Mouse (Mus musculus) stomach, embryonic 15.5 days (tissue): ENCODE measurements around the gene Grap. TPM values are rescaled to one million over a fixed set of nuclear protein-coding genes. Genes with fewer than 3 reads are reported as not detected.

Experiments
- ATAC-seq: fragments of 200-750 bp; cut with Nextera tagmentation; 2 replicates; pipeline ENCODE4 v1.8.0; 2017; ENCODE audit warnings: low read depth, moderate number of reproducible peaks, moderate TSS enrichment; ENCODE audit not compliant: insufficient read depth, low FRiP score
- H3K27ac ChIP-seq: fragments of 300-500 bp; sonication (generic); 2 replicates; pipeline ENCODE4 v1.5.1; 2015; ENCODE audit warnings: mild to moderate bottlenecking, inconsistent platforms
- H3K27me3 ChIP-seq: fragments of 300-500 bp; sonication (generic); replicated peaks from 2 replicates; pipeline ENCODE4 v1.6.1; 2015; ENCODE audit warnings: inconsistent platforms
- H3K36me3 ChIP-seq: fragments of 300-500 bp; sonication (generic); 2 replicates; pipeline ENCODE4 v1.6.1; 2015; ENCODE audit warnings: inconsistent platforms
- H3K4me1 ChIP-seq: fragments of 300-500 bp; sonication (generic); 2 replicates; pipeline ENCODE4 v1.6.1; 2015; ENCODE audit warnings: inconsistent platforms
- H3K4me2 ChIP-seq: fragments of 300-500 bp; sonication (generic); 2 replicates; pipeline ENCODE4 v1.6.1; 2015; ENCODE audit warnings: mild to moderate bottlenecking, inconsistent platforms
- H3K4me3 ChIP-seq: fragments of 300-500 bp; sonication (generic); replicated peaks from 2 replicates; pipeline ENCODE4 v1.5.1; 2015; ENCODE audit warnings: inconsistent platforms
- H3K9ac ChIP-seq: fragments of 300-500 bp; sonication (generic); 2 replicates; pipeline ENCODE4 v1.6.1; 2015; ENCODE audit warnings: inconsistent platforms
- H3K9me3 ChIP-seq: fragments of 300-500 bp; sonication (generic); 2 replicates; pipeline ENCODE4 v1.6.1; 2016; ENCODE audit warnings: inconsistent platforms
- WGBS: fragments of 180-500 bp; shearing (Covaris S2); methylation state at CpG from one replicate; pipeline ENCODE4 v1.1.7; 2015; 5-methylcytosine and 5-hydroxymethylcytosine counted together
- polyA plus RNA-seq: library from polyadenylated mRNA; unstranded; fragments of >200 nt; fragmentation: Nextera tagmentation; extraction: Ambion mirVana; gene quantifications from 2 replicates; pipeline ENCODE4 v1.2.1, GENCODE M21; 2015

Gene Grap
- polyA plus RNA-seq, 1 experiment from 2014 or later, result 8.8 TPM

- Histone ChIP-seq H3K9ac (no peak overlapping the region), H3K4me3 (no peak overlapping the region), H3K9me3 (no peaks in the 10 kb centered on the region), H3K4me2 (no peak overlapping the region), H3K4me1 (peaks cover 9% of the 10 kb centered on the region; the same call in 1 of the 2 replicates), H3K36me3 (no peaks in the 10 kb centered on the region), H3K27ac (no peak overlapping the region), H3K27me3 (no peaks in the 10 kb centered on the region)
- ATAC-seq, result no peak
- 81% methylated on average over 7 of the region's 7 CpGs for whole genome bisulfite sequencing
These were observed 11.0 kb upstream of the Grap start for GRCm38 (mm10) chr11:61642106-61642505.

DNA sequence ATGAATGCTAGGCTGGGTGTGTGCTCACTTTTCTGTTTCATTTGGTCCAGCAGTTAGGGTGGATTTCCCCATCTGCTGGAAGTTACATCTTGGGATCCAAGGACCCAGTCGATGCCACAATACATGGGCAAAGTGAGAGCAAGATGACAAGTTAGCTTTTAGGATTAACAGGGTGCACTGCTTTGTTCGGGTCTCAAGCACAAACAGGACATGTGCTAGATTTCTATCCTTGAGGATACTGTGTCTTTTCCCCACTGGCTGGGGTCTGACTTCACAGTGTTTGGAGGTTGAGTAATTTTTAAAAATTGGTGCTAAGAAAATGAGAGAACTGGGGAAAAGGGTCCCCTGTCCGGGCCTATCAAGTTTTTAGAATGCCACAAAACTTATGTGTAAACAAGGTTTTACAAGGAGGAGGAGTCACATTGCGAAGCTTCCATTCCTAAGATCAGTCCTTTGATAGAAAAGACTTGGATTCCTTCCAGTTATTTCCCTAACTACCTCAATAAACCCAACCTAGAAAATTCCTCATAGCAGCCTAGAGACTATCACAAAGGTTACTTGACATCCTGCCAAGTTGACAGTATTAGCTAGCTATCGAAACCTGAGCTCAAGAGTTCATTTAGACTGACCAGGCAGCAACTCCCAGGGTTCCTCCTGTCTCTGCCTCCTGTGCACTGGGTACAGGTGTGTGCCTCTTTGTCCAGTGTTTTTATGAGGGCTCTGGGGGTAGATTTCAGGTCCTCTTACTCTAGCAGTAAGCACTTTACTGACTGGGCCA is 9.7 kb upstream of the Grap start:
- Histone ChIP-seq H3K4me3 (no peak overlapping the region), H3K27me3 (no peaks in the 10 kb centered on the region), H3K4me2 (no peak overlapping the region), H3K9ac (no peak overlapping the region), H3K9me3 (no peaks in the 10 kb centered on the region), H3K4me1 (peaks cover 9% of the 10 kb centered on the region; the same call in 1 of the 2 replicates), H3K36me3 (no peaks in the 10 kb centered on the region), H3K27ac (no peak overlapping the region)
- ATAC-seq, result no peak
- WGBS, result 68% methylated on average over 5 of the region's 5 CpGs

GRCm38 (mm10) chr11:61644576-61645326 is 8.3 kb upstream of the Grap start:
- H3K4me1 ChIP-seq, result peaks cover 9% of the 10 kb centered on the region; the same call in 1 of the 2 replicates
- no peak overlapping the region for H3K4me3 ChIP-seq
- H3K9me3 ChIP-seq, result no peaks in the 10 kb centered on the region
- 51% methylated on average over 11 of the region's 11 CpGs for WGBS
- H3K27ac ChIP-seq, result peak overlapping the region; percentile 65
- ATAC-seq, result peak; percentile 57; the same call in 1 of the 2 replicates
- no peaks in the 10 kb centered on the region for H3K36me3 ChIP-seq
- H3K4me2 ChIP-seq, result no peak overlapping the region
- no peak overlapping the region for H3K9ac ChIP-seq
- H3K27me3 ChIP-seq, result no peaks in the 10 kb centered on the region

DNA sequence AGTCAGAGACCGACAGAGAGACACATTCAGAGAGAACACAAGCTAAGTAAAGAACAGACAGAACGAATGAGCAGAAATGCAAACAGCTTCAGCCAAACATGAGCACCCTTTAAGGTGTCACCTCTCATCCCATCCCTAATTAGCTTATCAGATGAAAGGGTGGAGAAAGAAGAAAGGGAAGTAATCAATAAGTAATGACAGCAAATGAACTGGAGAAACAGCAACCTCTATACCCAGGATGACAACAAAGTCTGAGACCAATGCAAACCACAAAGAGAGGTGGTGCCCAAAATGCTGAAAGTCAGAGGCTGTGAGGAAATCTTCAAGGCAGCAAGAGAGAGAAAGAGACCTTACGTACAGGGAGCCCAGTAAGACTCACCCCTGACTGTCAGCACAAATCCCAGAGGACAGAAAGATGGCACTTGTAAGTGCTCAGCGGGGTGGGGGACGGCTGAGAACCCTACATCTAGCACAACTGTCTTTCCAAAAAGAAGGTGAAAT is 7.7 kb upstream of the Grap start:
- Histone ChIP-seq H3K4me1 (peaks cover 9% of the 10 kb centered on the region; the same call in 1 of the 2 replicates), H3K9me3 (no peaks in the 10 kb centered on the region), H3K4me2 (no peak overlapping the region), H3K9ac (no peak overlapping the region), H3K4me3 (no peak overlapping the region), H3K27ac (0 out of 2 replicates have a peak overlapping the region, but pooled peaks have one; percentile 65), H3K27me3 (no peaks in the 10 kb centered on the region), H3K36me3 (no peaks in the 10 kb centered on the region)
- 65% methylated on average over 5 of the region's 5 CpGs for WGBS
- ATAC-seq, result no peak

- peaks cover 9% of the 10 kb centered on the region; the same call in 1 of the 2 replicates for H3K4me1 ChIP-seq
- no peaks in the 10 kb centered on the region for H3K36me3 ChIP-seq
- H3K4me3 ChIP-seq, result no peak overlapping the region
- WGBS, result 41% methylated on average over 2 of the region's 2 CpGs
- no peak for ATAC-seq
- no peaks in the 10 kb centered on the region for H3K9me3 ChIP-seq
- no peak overlapping the region for H3K9ac ChIP-seq
- H3K27me3 ChIP-seq, result no peaks in the 10 kb centered on the region
- H3K27ac ChIP-seq, result no peak overlapping the region
- H3K4me2 ChIP-seq, result no peak overlapping the region
These were observed 6.5 kb upstream of the Grap start for GRCm38 (mm10) chr11:61646499-61647039.

DNA sequence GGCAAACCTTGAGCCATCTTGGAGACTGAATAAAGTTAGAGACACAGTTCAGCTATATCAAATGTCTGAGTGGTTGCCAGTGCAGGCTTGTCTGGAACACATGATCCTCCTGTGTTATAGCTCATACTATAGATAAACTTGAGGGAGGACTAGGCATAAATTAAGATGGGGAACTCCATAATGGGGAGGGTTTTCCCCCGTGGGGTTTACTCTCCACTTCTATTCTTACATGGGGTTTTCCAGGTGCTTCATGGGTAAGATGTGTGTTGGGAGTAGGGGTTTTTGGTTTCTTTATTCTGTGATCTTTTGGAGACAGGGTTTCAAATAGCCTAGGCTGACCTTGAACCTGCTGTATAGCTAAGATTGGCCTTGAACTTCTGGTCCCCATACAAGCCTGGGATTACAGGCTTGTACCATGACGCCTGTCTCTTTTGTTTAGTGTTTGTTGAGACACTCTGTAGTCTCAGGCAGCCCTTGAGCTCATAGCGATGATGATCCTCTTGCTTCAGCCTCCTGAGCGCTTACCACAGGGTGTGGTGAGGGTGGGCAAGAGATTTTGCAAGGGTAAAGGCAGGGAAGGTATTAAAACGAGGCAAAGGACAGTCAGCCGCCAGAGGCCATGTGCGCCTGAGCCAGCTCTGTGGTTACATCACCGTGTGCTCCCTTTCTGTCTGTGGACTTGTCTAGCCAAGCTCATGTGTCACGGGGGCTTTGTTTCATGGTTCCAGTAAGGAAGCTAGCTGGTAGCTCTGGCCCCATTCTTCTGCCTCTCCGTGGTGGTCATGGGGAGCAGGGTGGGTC is 5.8 kb upstream of the Grap start:
- no peak overlapping the region for H3K27ac ChIP-seq
- no peaks in the 10 kb centered on the region for H3K9me3 ChIP-seq
- no peak for ATAC-seq
- H3K4me2 ChIP-seq, result no peak overlapping the region
- H3K4me3 ChIP-seq, result no peak overlapping the region
- no peaks in the 10 kb centered on the region for H3K27me3 ChIP-seq
- H3K4me1 ChIP-seq, result peaks cover 9% of the 10 kb centered on the region; the same call in 1 of the 2 replicates
- H3K9ac ChIP-seq, result no peak overlapping the region
- no peaks in the 10 kb centered on the region for H3K36me3 ChIP-seq
- 71% methylated on average over 10 of the region's 10 CpGs for WGBS

- Histone ChIP-seq H3K27ac (no peak overlapping the region), H3K4me2 (no peak overlapping the region), H3K4me3 (no peak overlapping the region), H3K36me3 (no peaks in the 10 kb centered on the region), H3K9me3 (no peaks in the 10 kb centered on the region), H3K9ac (no peak overlapping the region), H3K4me1 (peaks cover 9% of the 10 kb centered on the region; the same call in 1 of the 2 replicates), H3K27me3 (no peaks in the 10 kb centered on the region)
- ATAC-seq, result no peak
- WGBS, result 71% methylated on average over 6 of the region's 6 CpGs
These were observed 4.9 kb upstream of the Grap start for GRCm38 (mm10) chr11:61647956-61648748.

DNA sequence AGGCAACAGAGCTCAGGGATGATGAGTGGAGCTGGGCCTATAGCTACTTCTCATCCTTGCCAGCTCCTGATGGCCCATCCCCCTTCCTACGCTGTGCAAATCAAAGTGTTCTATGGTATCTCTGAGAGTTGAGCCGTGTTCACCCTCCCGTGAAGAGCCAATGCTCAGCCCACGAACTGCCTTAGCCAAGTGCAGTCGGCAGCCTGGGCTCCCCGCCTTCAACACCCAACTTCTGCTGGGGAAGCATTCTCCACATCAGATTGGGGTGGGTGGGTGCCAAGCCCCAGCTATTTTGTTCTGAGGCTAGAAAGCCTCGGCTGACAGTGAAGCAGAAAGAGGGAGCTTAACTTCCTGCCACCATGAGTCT is 4.3 kb upstream of the Grap start:
- no peak overlapping the region for H3K27ac ChIP-seq
- H3K4me2 ChIP-seq, result no peak overlapping the region
- no peak for ATAC-seq
- peaks cover 6% of the 10 kb centered on the region; the same call in 1 of the 2 replicates for H3K4me1 ChIP-seq
- H3K27me3 ChIP-seq, result no peaks in the 10 kb centered on the region
- WGBS, result 81% methylated on average over 7 of the region's 7 CpGs
- no peak overlapping the region for H3K4me3 ChIP-seq
- H3K9me3 ChIP-seq, result no peaks in the 10 kb centered on the region
- H3K9ac ChIP-seq, result no peak overlapping the region
- no peaks in the 10 kb centered on the region for H3K36me3 ChIP-seq

GRCm38 (mm10) chr11:61649163-61649580 is 3.9 kb upstream of the Grap start:
- ATAC-seq, result no peak
- Histone ChIP-seq H3K27me3 (no peaks in the 10 kb centered on the region), H3K9me3 (no peaks in the 10 kb centered on the region), H3K36me3 (no peaks in the 10 kb centered on the region), H3K4me2 (no peak overlapping the region), H3K9ac (no peak overlapping the region), H3K27ac (no peak overlapping the region), H3K4me1 (0 out of 2 replicates have a peak, but pooled peaks cover 3% of the 10 kb centered on the region), H3K4me3 (no peak overlapping the region)
- 81% methylated on average over 5 of the region's 5 CpGs for WGBS

DNA sequence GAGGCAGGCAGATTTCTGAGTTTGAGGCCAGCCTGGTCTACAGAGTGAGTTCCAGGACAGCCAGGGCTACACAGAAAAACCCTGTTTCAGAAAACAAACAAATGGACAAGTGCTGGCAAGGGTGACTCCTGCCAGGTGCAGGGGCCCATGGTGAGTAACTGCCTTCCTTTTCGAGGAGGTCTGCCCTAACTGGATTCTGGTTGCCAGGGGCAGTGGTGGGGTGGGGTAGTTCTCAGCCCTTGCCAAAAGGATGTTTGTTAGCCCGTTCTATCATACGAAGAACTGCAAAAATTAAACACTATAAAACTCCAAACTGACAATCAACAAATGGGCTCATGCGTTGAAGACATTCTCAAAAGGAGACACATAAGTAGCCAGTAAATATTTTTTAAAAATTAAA is 3.4 kb upstream of the Grap start:
- no peaks in the 10 kb centered on the region for H3K27me3 ChIP-seq
- H3K4me1 ChIP-seq, result no peaks in the 10 kb centered on the region
- no peak for ATAC-seq
- H3K9me3 ChIP-seq, result no peaks in the 10 kb centered on the region
- no peak overlapping the region for H3K27ac ChIP-seq
- no peak overlapping the region for H3K4me2 ChIP-seq
- no peak overlapping the region for H3K9ac ChIP-seq
- no peak overlapping the region for H3K4me3 ChIP-seq
- WGBS, result 82% methylated on average over 4 of the region's 4 CpGs
- no peaks in the 10 kb centered on the region for H3K36me3 ChIP-seq
